Mouse (Mus musculus) heart, postnatal 0 days (tissue): ENCODE measurements around the gene Creg2.

Experiments used
- CTCF ChIP-seq: IDR thresholded peaks from 2 replicates; pipeline ENCODE4 v1.5.1; 2016; ENCODE audit warnings: antibody characterized with exemption, control low read depth, low read depth
- EP300 ChIP-seq: IDR thresholded peaks from 2 replicates; pipeline ENCODE4 v1.6.1; 2016; ENCODE audit warnings: antibody characterized with exemption, low read depth

GRCm38 (mm10) chr1:39612491-39612890 lies 38.8 kb downstream of the Creg2 start:
- no peak for TF ChIP-seq CTCF
- no peak for TF ChIP-seq EP300
